Mouse (Mus musculus): ENCODE measurements around the gene Tmem258. TPM values are rescaled to one million over a fixed set of nuclear protein-coding genes. Genes with fewer than 3 reads are reported as not detected.

The Tmem258 gene
- polyA plus RNA-seq, 1 experiment from 2014 or later = 344 TPM

GRCm38 (mm10) chr19:10240654-10241305 lies 37.0 kb downstream of the Tmem258 start, which contains the start of gene Myrf:
Myrf (minus strand) TSS chr19:10240748.
- H3K4me3 ChIP-seq (ENCODE audit: low read depth, low read length) = peak within 1 kb of the TSS; percentile 49
- ATAC-seq (replicated peaks; ENCODE audit: insufficient number of reproducible peaks, low FRiP score, low TSS enrichment, low read depth) (peak; percentile 66), DNase-seq (ENCODE audit: low spot score) (peak; percentile 81)
- H3K4me2 ChIP-seq (ENCODE audit: low read depth, low read length) = peak within 1 kb of the TSS; percentile 83
- H3K27ac ChIP-seq (replicated peaks; ENCODE audit: low read depth, low read length) = no peak within 1 kb of the TSS
- no peaks in the 10 kb centered on the region for H3K36me3 ChIP-seq (replicated peaks; ENCODE audit: control insufficient read depth, insufficient read depth, low read depth, low read length)
- no peaks in the 10 kb centered on the region for H3K27me3 ChIP-seq (ENCODE audit: control insufficient read depth, insufficient read depth, low read length)
- peaks cover 10% of the 10 kb centered on the region; the same call in 1 of the 2 replicates for H3K4me1 ChIP-seq (ENCODE audit: control insufficient read depth, insufficient read depth, low read length)
- H3K9me3 ChIP-seq (replicated peaks; ENCODE audit: control insufficient read depth, low read length) = no peaks in the 10 kb centered on the region
- peak within 1 kb of the TSS; percentile 73 for H3K9ac ChIP-seq (replicated peaks; ENCODE audit: low read length)
- WGBS = 8% methylated on average over 40 of the region's 43 CpGs

GRCm38 (mm10) chr19:10242916-10243315 lies 39.1 kb downstream of the Tmem258 start:
- Histone ChIP-seq H3K4me2 (ENCODE audit: low read depth, low read length) (no peak overlapping the region), H3K9me3 (replicated peaks; ENCODE audit: control insufficient read depth, low read length) (no peaks in the 10 kb centered on the region), H3K9ac (replicated peaks; ENCODE audit: low read length) (no peak overlapping the region), H3K4me1 (ENCODE audit: control insufficient read depth, insufficient read depth, low read length) (peaks cover 10% of the 10 kb centered on the region; the same call in 1 of the 2 replicates), H3K27me3 (ENCODE audit: control insufficient read depth, insufficient read depth, low read length) (no peaks in the 10 kb centered on the region), H3K27ac (replicated peaks; ENCODE audit: low read depth, low read length) (no peak overlapping the region), H3K36me3 (replicated peaks; ENCODE audit: control insufficient read depth, insufficient read depth, low read depth, low read length) (no peaks in the 10 kb centered on the region), H3K4me3 (ENCODE audit: low read depth, low read length) (no peak overlapping the region)
- ATAC-seq (replicated peaks; ENCODE audit: insufficient number of reproducible peaks, low FRiP score, low TSS enrichment, low read depth) (no peak), DNase-seq (ENCODE audit: low spot score) (peak; percentile 56)
- 2% methylated on average over 8 of the region's 8 CpGs for WGBS

- no peak overlapping the region for H3K27ac ChIP-seq (replicated peaks; ENCODE audit: low read depth, low read length)
- DNase-seq (ENCODE audit: low spot score) = peak; percentile 65
- H3K27me3 ChIP-seq (ENCODE audit: control insufficient read depth, insufficient read depth, low read length) = no peaks in the 10 kb centered on the region
- no peak overlapping the region for H3K4me2 ChIP-seq (ENCODE audit: low read depth, low read length)
- no peaks in the 10 kb centered on the region for H3K36me3 ChIP-seq (replicated peaks; ENCODE audit: control insufficient read depth, insufficient read depth, low read depth, low read length)
- no peaks in the 10 kb centered on the region for H3K9me3 ChIP-seq (replicated peaks; ENCODE audit: control insufficient read depth, low read length)
- 12% methylated on average over 3 of the region's 3 CpGs for WGBS
- H3K9ac ChIP-seq (replicated peaks; ENCODE audit: low read length) = no peak overlapping the region
- peaks cover 8% of the 10 kb centered on the region; the same call in 1 of the 2 replicates for H3K4me1 ChIP-seq (ENCODE audit: control insufficient read depth, insufficient read depth, low read length)
- ATAC-seq (replicated peaks; ENCODE audit: insufficient number of reproducible peaks, low FRiP score, low TSS enrichment, low read depth) = no peak
- H3K4me3 ChIP-seq (ENCODE audit: low read depth, low read length) = no peak overlapping the region
Measured at GRCm38 (mm10) chr19:10244183-10244582, 40.4 kb downstream of the Tmem258 start.

GRCm38 (mm10) chr19:10247165-10247564 lies 43.4 kb downstream of the Tmem258 start:
- H3K36me3 ChIP-seq (replicated peaks; ENCODE audit: control insufficient read depth, insufficient read depth, low read depth, low read length) = no peaks in the 10 kb centered on the region
- no peak overlapping the region for H3K4me3 ChIP-seq (ENCODE audit: low read depth, low read length)
- ATAC-seq (replicated peaks; ENCODE audit: insufficient number of reproducible peaks, low FRiP score, low TSS enrichment, low read depth) = no peak
- WGBS = 27% methylated on average over 6 of the region's 6 CpGs
- no peak overlapping the region for H3K9ac ChIP-seq (replicated peaks; ENCODE audit: low read length)
- H3K27ac ChIP-seq (replicated peaks; ENCODE audit: low read depth, low read length) = no peak overlapping the region
- no peaks in the 10 kb centered on the region for H3K27me3 ChIP-seq (ENCODE audit: control insufficient read depth, insufficient read depth, low read length)
- no peaks in the 10 kb centered on the region for H3K9me3 ChIP-seq (replicated peaks; ENCODE audit: control insufficient read depth, low read length)
- DNase-seq (ENCODE audit: low spot score) = no peak
- H3K4me2 ChIP-seq (ENCODE audit: low read depth, low read length) = no peak overlapping the region
- H3K4me1 ChIP-seq (ENCODE audit: control insufficient read depth, insufficient read depth, low read length) = peaks cover 4% of the 10 kb centered on the region; the same call in 1 of the 2 replicates

- H3K36me3 ChIP-seq (replicated peaks; ENCODE audit: control insufficient read depth, insufficient read depth, low read depth, low read length) = no peaks in the 10 kb centered on the region
- DNase-seq (ENCODE audit: low spot score) (peak; percentile 46), ATAC-seq (replicated peaks; ENCODE audit: insufficient number of reproducible peaks, low FRiP score, low TSS enrichment, low read depth) (no peak)
- H3K27ac ChIP-seq (replicated peaks; ENCODE audit: low read depth, low read length) = no peak overlapping the region
- no peak overlapping the region for H3K9ac ChIP-seq (replicated peaks; ENCODE audit: low read length)
- no peak overlapping the region for H3K4me2 ChIP-seq (ENCODE audit: low read depth, low read length)
- WGBS = 46% methylated on average over 20 of the region's 20 CpGs
- H3K4me3 ChIP-seq (ENCODE audit: low read depth, low read length) = no peak overlapping the region
- H3K4me1 ChIP-seq (ENCODE audit: control insufficient read depth, insufficient read depth, low read length) = peaks cover 4% of the 10 kb centered on the region; the same call in 1 of the 2 replicates
- H3K9me3 ChIP-seq (replicated peaks; ENCODE audit: control insufficient read depth, low read length) = no peaks in the 10 kb centered on the region
- no peaks in the 10 kb centered on the region for H3K27me3 ChIP-seq (ENCODE audit: control insufficient read depth, insufficient read depth, low read length)
Measured at GRCm38 (mm10) chr19:10248128-10248527, 44.3 kb downstream of the Tmem258 start.

Small RNAs within 50 kb of the gene (microRNA-seq; reads per million reads assigned to microRNA genes)
- 1.4 reads per million for gene Mir6993 (ENCODE audit: borderline number of aligned reads)

Other genes with a start within 250 kb of the Tmem258 start
- gene Fth1, start 223.4 kb upstream of the Tmem258 start, polyA plus RNA-seq (2014; fragmentation: Nextera tagmentation; extraction: Ambion mirVana) = 1,303 and 1,312 TPM in 2 replicates
- 1.7 and 1.9 TPM in 2 replicates for gene Best1, start 202.4 kb upstream of the Tmem258 start, polyA plus RNA-seq (2014; fragmentation: Nextera tagmentation; extraction: Ambion mirVana)
- 53.8 and 56.4 TPM in 2 replicates for gene Rab3il1, start 202.3 kb upstream of the Tmem258 start, polyA plus RNA-seq (2014; fragmentation: Nextera tagmentation; extraction: Ambion mirVana)
- gene Fads3, start 162.4 kb upstream of the Tmem258 start, polyA plus RNA-seq (2014; fragmentation: Nextera tagmentation; extraction: Ambion mirVana) = 3.7 TPM in 2 replicates
- 57.0 and 58.8 TPM in 2 replicates for gene Fads2, start 102.3 kb upstream of the Tmem258 start, polyA plus RNA-seq (2014; fragmentation: Nextera tagmentation; extraction: Ambion mirVana)
- 125 and 130 TPM in 2 replicates for gene Fads1, start 21.1 kb upstream of the Tmem258 start, polyA plus RNA-seq (2014; fragmentation: Nextera tagmentation; extraction: Ambion mirVana)
- 130 and 134 TPM in 2 replicates for gene Fen1, start 155 bp downstream of the Tmem258 start, polyA plus RNA-seq (2014; fragmentation: Nextera tagmentation; extraction: Ambion mirVana)
- gene Myrf, start 36.7 kb downstream of the Tmem258 start, polyA plus RNA-seq (2014; fragmentation: Nextera tagmentation; extraction: Ambion mirVana) = 2.4 and 2.6 TPM in 2 replicates
- 0.98 and 1.3 TPM in 2 replicates for gene Dagla, start 100.9 kb downstream of the Tmem258 start, polyA plus RNA-seq (2014; fragmentation: Nextera tagmentation; extraction: Ambion mirVana)
- gene Syt7, start 185.1 kb downstream of the Tmem258 start, polyA plus RNA-seq (2014; fragmentation: Nextera tagmentation; extraction: Ambion mirVana) = 2.2 and 2.7 TPM in 2 replicates